Mouse (Mus musculus): Measurements from ENCODE around the gene Sh3bp2.
"Not testable (repeated sequence)": the region's sequence is repeated elsewhere in the genome, so short reads cannot be mapped to it uniquely, and the experiment has no call there.

The Sh3bp2 gene

DNA sequence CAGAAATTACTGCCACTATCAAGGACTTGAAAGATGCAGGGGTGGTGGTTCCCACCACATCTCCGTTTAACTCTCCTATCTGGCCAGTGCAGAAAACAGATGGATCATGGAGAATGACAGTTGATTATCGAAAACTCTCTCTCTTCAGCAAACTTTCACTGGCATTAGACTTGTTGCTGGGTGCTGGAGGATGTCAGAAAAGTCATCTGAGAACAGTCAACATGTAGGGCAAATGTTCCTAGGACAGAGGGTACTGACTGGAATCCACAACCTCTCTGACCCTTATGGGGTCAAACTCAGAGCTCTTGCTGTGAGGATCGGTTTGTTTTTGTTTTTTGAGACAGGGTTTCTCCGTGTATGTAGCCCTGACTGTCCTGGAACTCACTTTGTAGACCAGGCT lies 46.9 kb downstream of the Sh3bp2 start:
- DNase-seq (ENCODE audit: low spot score in 2 of 2), result not testable (repeated sequence)

- peak; percentile 97 for DNase-seq (ENCODE audit: low spot score in 2 of 2)
Measured at GRCm38 (mm10) chr5:34573268-34574221, 47.9 kb downstream of the Sh3bp2 start, which contains the start of gene Add1. Add1 (plus strand) TSS chr5:34573664.

DNA sequence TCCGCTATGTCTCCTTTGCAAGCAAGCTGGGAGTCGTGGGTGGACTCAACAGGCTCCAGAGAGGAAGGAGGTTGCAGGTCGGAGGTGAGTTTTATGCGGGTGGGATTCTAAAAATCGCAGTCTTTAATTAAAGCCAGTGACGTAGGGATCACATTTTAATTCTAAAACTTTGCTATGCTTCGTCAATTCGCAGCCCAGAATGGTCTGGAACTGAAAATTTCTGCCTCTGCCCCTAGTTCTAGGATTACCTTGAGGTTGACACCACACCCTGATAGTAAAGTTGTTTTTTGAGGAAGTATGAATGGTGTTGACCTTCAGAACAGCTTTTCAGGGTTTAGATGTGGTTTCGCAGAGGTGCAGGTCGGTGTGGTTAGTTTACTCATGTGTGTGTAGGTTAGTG lies 49.1 kb downstream of the Sh3bp2 start:
- DNase-seq (ENCODE audit: low spot score in 2 of 2), result no peak

DNA sequence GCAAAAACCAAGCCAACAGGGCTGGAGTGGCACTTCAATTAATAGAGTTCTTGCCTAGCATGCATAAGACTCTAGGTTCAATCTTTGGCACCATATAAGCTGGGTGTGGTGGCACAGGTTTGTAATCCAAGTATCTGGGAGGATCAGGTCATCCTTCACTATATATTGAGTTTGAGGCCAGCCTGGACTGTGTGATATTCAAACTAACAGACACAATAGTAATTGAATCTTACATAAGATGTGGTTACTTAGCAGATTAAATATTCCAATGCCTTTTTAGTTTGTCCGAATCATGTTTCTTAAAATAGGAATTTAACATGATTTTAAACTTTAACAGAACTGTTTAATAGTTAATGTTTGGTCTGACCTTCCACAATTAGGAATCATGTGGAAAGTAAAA lies 50.6 kb downstream of the Sh3bp2 start:
- no peak for DNase-seq (ENCODE audit: low spot score in 2 of 2)

GRCm38 (mm10) chr5:34578038-34578655 lies 52.5 kb downstream of the Sh3bp2 start:
- no peak for DNase-seq (ENCODE audit: low spot score in 2 of 2)

DNA sequence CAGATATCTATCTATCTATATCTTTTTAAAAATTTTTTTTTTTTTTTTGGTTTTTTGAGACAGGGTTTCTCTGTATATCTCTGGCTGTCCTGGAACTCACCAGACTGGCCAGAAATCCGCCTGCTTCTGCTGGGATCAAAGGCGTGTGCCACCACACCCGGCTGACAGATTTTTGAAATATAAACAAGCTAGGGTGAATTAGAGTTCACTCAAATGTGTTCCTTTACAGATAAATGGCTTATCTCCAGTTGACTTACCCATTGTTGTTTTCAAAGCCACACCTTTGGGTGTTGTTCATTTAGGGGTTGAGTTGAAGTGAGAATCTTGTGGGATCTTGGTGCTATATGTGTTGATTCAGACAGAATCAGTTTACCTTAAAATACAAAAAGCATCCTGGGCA lies 53.7 kb downstream of the Sh3bp2 start:
- DNase-seq (ENCODE audit: low spot score in 2 of 2), result no peak

- peak in 1 of 2 experiments; percentile 45 for DNase-seq (ENCODE audit: low spot score in 2 of 2)
Measured at GRCm38 (mm10) chr5:34581671-34582313, 56.2 kb downstream of the Sh3bp2 start.

DNA sequence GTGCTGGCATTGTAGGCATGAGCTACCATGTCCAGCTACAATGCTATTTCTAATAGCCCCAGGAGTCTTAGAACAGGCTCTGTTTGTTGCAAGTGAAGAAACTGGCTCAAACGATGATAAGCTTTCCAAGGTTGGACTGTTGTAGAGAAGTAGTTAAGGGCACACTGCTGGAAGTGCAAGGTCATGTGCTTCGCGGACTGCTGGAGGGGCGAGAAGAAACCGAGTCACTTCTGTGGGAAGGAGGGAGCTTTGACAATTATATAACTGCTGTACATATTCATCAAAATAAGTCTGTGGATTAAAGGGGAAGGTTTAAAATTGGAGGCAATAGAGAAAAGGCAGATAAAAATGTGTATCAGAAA lies 56.7 kb downstream of the Sh3bp2 start:
- no peak for DNase-seq (ENCODE audit: low spot score in 2 of 2)

DNA sequence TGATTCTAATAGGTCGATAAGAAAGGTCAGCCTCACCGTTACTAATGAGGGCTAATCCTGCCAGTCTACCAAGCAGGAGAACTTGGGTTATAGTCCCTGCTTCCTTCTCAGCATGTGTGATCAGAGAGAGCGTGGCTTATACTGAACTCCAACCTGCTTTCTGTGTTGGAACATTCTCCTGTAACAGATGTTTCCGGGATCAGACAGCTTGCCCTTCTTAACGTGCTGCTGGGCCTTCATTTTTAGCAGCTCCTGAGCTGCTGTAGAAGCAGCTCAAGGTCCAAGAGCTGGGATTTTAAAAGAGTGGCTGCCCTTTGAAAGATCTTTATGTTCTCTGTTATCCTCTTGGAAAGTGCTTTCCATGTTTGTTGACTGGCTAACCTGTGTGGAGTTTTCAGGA lies 59.6 kb downstream of the Sh3bp2 start:
- no peak for DNase-seq (ENCODE audit: low spot score in 2 of 2)

DNA sequence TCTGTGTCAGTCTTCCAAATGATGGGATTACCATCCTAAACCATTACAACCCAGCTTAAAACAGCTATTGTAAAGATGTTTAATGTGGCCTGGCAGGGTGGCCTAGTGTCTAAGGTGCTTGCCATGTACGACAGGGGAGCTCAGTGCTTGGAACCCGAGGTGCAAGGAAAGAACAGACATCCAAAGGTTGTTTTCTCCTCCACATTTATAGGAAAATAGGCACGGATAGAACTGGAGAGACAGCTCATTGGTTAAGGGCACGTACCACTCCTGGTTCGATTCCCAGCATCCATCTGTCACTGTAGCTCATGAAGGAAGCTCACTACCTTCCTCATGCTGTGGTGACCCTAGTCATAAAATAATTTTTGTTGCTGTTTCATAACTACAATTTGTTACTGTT lies 62.2 kb downstream of the Sh3bp2 start:
- no peak for DNase-seq (ENCODE audit: low spot score in 2 of 2)

DNA sequence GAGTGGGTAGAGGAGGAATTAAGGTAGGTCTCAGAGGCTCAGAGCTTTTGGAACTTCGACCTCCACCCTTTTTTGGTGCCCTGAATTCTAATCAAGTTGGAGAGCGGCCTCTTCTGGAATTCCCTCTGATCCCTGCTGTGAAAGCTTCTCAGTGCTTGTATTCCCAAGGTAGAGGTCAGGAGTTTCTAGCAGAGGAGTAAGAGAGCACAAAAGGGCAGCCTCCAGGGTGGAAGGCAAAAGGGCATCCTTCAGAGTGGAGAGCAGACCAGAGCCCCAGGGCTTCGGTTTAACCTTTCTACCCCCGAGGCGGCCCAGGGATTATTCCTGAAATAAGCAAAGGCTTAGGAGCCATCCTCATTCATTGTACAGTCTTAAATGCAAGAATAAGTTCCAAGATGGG lies 64.4 kb downstream of the Sh3bp2 start:
- DNase-seq (ENCODE audit: low spot score in 2 of 2), result no peak

GRCm38 (mm10) chr5:34590702-34591101 lies 65.1 kb downstream of the Sh3bp2 start:
- DNase-seq (ENCODE audit: low spot score in 2 of 2), result no peak

DNA sequence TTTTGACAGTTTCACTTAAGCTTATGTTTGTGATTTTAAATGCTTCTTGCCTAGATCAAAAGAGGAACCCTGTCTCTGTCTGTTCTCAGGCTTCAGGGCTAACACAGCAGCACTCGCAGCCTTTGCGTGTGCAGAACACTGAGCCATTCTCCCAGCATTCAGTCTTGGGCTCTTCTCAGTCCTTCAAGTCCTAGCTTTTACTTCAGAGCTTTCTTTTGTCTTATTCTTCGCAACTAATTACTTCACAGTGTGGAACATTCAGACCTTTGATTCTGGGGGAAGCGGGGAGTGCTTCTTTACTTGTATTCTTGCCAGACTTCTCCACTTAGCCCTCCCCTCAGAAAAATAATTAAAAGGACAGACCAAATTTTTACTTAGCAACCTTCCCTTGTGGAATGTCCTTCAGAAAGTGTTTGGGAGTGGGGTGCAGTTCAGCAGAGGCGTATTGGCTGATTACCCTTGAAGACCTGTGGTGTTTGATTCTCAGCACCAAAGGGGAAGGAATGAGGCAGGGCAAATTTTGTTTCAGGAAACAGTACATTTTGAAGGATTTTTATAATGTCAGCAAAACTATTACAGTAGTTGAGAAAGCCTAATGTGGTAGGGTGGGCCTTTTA lies 65.9 kb downstream of the Sh3bp2 start:
- no peak for DNase-seq (ENCODE audit: low spot score in 2 of 2)

GRCm38 (mm10) chr5:34592224-34592623 lies 66.6 kb downstream of the Sh3bp2 start:
- DNase-seq (ENCODE audit: low spot score in 2 of 2), result not testable (repeated sequence)

GRCm38 (mm10) chr5:34592666-34593065 lies 67.0 kb downstream of the Sh3bp2 start:
- no peak for DNase-seq (ENCODE audit: low spot score in 2 of 2)

DNA sequence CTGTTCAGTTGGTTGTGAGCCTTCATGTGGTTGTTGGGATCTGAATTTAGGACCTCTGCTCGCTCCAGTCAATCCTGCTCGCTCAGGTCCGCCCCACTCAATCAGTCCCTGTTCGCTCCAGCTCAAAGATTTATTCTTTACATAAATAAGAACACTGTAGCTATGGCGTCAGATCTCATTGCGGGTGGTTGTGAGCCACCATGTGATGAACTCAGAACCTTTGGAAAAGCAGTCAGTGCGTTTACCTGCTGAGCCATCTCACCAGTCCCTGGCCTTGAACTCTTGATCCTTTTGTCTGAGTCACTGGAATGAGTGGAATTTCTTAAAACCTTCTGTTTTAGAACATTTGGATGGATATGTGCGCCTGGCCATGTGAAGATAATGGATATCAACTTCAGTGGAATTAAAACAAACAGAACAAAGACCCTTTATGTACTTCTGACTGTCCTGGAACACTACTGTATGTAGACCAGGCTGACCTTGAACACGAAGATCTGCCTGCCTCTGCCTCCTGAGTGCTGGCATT lies 67.6 kb downstream of the Sh3bp2 start:
- no peak for DNase-seq (ENCODE audit: low spot score in 2 of 2)

- no peak for DNase-seq (ENCODE audit: low spot score in 2 of 2)
Measured at GRCm38 (mm10) chr5:34604576-34604975, 78.9 kb downstream of the Sh3bp2 start.

DNA sequence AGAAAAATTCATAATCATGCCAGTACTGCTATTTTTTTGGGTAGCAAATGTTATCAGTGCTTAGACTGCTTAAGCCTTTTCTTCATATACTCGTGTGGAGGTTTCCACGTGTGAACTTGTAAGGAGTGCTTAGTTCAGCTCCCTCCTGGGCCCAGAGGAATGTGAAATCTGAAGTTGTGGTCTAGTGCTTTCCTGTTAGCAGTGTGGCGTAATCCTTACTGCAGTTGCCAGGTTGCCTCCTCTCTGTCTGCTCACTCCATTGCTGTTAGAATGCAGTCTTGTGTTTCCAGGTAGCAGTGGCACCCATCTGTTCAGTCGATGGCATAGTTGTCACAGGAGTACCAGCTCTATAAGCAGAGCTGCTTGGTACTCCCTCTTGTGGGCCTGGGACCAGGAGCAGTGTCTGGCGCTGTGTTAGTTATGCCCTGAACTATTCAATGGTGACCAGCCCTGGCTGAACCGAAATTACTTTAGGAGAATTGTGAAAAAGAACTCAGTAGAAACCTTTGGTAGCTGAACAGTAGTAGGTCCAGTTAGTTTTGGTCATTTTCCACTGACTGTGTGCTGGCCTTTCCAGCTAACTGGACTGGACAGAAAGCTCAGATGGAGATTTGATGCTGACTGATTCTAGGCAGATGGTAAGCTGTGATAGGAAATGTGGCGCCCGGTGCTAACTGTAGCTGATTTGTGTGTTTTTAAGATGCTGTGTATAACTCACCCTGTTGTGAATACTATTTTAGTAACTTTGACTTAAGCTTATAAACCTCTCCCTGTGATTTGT lies 81.7 kb downstream of the Sh3bp2 start:
- DNase-seq (ENCODE audit: low spot score in 2 of 2), result no peak

DNA sequence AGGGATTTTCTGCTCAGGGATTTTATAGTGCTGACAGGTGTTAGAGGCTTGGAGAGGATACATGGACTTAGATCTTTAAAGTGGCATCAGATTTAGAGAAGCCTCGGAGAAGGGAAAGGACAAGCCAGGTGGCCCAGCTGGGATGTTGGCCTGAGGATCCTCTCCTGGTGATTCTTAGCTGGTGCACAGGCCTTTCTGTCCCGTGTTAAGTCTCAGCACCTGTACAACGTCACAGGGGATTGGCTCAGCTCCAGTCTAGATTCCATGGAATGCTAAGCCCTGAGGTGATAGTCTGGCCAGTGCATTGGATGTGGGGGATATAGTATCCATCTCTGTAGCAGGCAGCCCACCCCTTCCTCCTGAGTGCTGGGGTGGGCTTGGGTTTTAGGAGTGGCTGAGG lies 82.6 kb downstream of the Sh3bp2 start:
- no peak for DNase-seq (ENCODE audit: low spot score in 2 of 2)

DNA sequence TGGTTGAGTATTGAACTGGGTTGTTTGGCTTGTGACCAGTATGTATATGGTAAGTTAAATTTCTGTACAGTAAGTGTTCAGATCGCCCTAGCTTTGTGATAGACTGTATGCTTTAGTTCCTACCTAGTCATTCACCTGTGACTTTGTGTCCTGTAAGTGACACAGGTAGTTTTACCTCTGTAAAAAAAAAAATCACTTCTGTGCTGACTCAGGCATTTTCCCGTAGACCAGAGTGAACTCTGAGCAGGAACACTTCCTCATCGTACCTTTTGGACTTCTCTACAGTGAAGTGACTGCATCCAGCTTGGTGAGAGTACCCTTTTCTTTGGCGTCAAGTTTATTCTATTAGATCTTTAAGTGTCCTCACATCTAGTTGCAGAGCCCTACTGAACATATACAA lies 84.3 kb downstream of the Sh3bp2 start:
- no peak for DNase-seq (ENCODE audit: low spot score in 2 of 2)
